Mouse (Mus musculus) myocyte (in vitro differentiated cells): ENCODE measurements around the gene Nkx2-1. TPM values are rescaled to one million over a fixed set of nuclear protein-coding genes. Genes with fewer than 3 reads are reported as not detected.

ENCODE experiments used
- H3K27me3 ChIP-seq: one replicate; pipeline ENCODE4 v1.6.1; 2011; ENCODE audit not compliant: control insufficient read depth, insufficient read depth, insufficient read length
- H3K36me3 ChIP-seq: one replicate; pipeline ENCODE4 v1.6.1; 2011; ENCODE audit not compliant: control insufficient read depth, insufficient read depth
- H3K4me2 ChIP-seq: one replicate; pipeline ENCODE4 v1.6.1; 2011; ENCODE audit warnings: low read depth, control low read depth
- H3K4me3 ChIP-seq: one replicate; pipeline ENCODE4 v1.5.1; 2011; ENCODE audit warnings: mild to moderate bottlenecking, control low read depth, moderate library complexity
- H3K79me2 ChIP-seq: one replicate; pipeline ENCODE4 v1.6.1; 2011; ENCODE audit not compliant: control insufficient read depth, insufficient read depth
- H3ac ChIP-seq: one replicate; pipeline ENCODE4 v1.6.1; 2011; ENCODE audit not compliant: control insufficient read depth, insufficient read length
- CEBPB ChIP-seq: IDR thresholded peaks from 2 replicates; pipeline ENCODE4 v1.6.1; 2011; ENCODE audit warnings: mild to moderate bottlenecking, moderate library complexity; ENCODE audit not compliant: poor library complexity, insufficient read depth, severe bottlenecking
- E2F4 ChIP-seq: IDR thresholded peaks from one replicate; pipeline ENCODE4 v1.6.1; 2011; ENCODE audit warnings: mild to moderate bottlenecking, control low read depth, moderate library complexity; ENCODE audit not compliant: insufficient read depth
- MAX ChIP-seq: IDR thresholded peaks from one replicate; pipeline ENCODE4 v1.6.1; 2011; ENCODE audit warnings: low read depth, mild to moderate bottlenecking, control low read depth
- MYOD1 ChIP-seq, 3 experiments: IDR thresholded peaks; one replicate each; pipeline ENCODE4 v1.6.1; 2011; ENCODE audit warnings: control low read depth in 2 of 3, low read depth in 2 of 3, mild to moderate bottlenecking in 2 of 3, moderate library complexity in 1 of 3; ENCODE audit not compliant: insufficient read length in 2 of 3, control insufficient read depth in 1 of 3
- MYOG ChIP-seq, 3 experiments: IDR thresholded peaks; one replicate each; pipeline ENCODE4 v1.6.1; 2011; ENCODE audit warnings: control low read depth in 2 of 3, low read depth in 2 of 3, mild to moderate bottlenecking in 2 of 3; ENCODE audit not compliant: insufficient read length in 2 of 3, control insufficient read depth in 1 of 3, insufficient read depth in 1 of 3
- POLR2A ChIP-seq: IDR thresholded peaks from one replicate; pipeline ENCODE4 v1.6.1; 2011; ENCODE audit warnings: low read depth, mild to moderate bottlenecking, control low read depth, moderate library complexity; ENCODE audit not compliant: insufficient read length
- POLR2AphosphoS2 ChIP-seq: IDR thresholded peaks from one replicate; pipeline ENCODE4 v1.6.1; 2011; ENCODE audit warnings: low read depth, control low read depth; ENCODE audit not compliant: insufficient read length
- REST ChIP-seq: IDR thresholded peaks from one replicate; pipeline ENCODE4 v1.6.1; 2011; ENCODE audit warnings: mild to moderate bottlenecking, control low read depth, moderate library complexity; ENCODE audit not compliant: insufficient read depth, insufficient read length
- SRF ChIP-seq: IDR thresholded peaks from one replicate; pipeline ENCODE4 v1.6.1; 2011; ENCODE audit warnings: low read depth; ENCODE audit not compliant: control insufficient read depth, insufficient read length
- TCF12 ChIP-seq: IDR thresholded peaks from one replicate; pipeline ENCODE4 v1.6.1; 2011; ENCODE audit warnings: mild to moderate bottlenecking, control low read depth; ENCODE audit not compliant: poor library complexity, insufficient read depth, severe bottlenecking
- TCF3 ChIP-seq: IDR thresholded peaks from one replicate; pipeline ENCODE4 v1.6.1; 2011; ENCODE audit warnings: low read depth, control low read depth; ENCODE audit not compliant: insufficient read length
- USF1 ChIP-seq: IDR thresholded peaks from one replicate; pipeline ENCODE4 v1.6.1; 2011; ENCODE audit warnings: low read depth, mild to moderate bottlenecking, control low read depth, moderate library complexity
- polyA plus RNA-seq: library from polyadenylated mRNA; unstranded; fragments of >200 nt; fragmentation: generic; extraction: Trizol; gene quantifications from one replicate; pipeline ENCODE4 v1.2.1, GENCODE M21; 2012; ENCODE audit warnings: missing spikeins

Nkx2-1 gene
- polyA plus RNA-seq, 1 experiment: not detected

DNA sequence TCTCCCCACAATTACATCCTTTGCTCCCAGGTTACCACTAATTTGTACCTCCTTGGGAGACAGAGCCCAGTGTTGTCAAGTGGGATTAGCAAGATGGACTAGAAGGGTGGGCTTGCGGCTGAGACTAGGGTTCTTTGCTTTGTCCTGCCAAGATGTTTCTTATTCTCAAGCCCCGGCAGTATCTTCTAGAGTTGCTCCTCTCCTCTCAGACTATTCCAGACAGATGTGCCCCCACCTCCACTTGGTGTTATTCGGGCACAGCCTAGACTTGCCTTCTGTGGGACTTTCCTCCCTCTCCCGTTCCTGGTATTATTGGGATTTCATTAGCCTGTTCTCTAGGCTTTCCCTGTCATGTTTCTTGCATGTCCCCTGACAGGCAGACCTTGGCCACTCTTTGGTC lies 14.5 kb downstream of the Nkx2-1 start:
- Histone ChIP-seq H3K79me2 (no peaks in the 10 kb centered on the region), H3K27me3 (peaks cover 22% of the 10 kb centered on the region), H3K4me3 (no peak overlapping the region), H3K36me3 (no peaks in the 10 kb centered on the region), H3K4me2 (no peak overlapping the region), H3ac (no peak overlapping the region)
- TF ChIP-seq MYOD1 (IDR thresholded peaks at IDR 0.05; ENCODE audit: control insufficient read depth in 1 of 3, insufficient read length in 2 of 3, low read depth in 2 of 3) (no peak), REST (no peak), TCF3 (no peak), MAX (no peak), USF1 (no peak), SRF (no peak), E2F4 (no peak), POLR2AphosphoS2 (no peak), MYOG (IDR thresholded peaks at IDR 0.05; ENCODE audit: control insufficient read depth in 1 of 3, insufficient read depth in 1 of 3, insufficient read length in 2 of 3, low read depth in 2 of 3) (no peak), TCF12 (no peak), POLR2A (no peak), CEBPB (no peak)

DNA sequence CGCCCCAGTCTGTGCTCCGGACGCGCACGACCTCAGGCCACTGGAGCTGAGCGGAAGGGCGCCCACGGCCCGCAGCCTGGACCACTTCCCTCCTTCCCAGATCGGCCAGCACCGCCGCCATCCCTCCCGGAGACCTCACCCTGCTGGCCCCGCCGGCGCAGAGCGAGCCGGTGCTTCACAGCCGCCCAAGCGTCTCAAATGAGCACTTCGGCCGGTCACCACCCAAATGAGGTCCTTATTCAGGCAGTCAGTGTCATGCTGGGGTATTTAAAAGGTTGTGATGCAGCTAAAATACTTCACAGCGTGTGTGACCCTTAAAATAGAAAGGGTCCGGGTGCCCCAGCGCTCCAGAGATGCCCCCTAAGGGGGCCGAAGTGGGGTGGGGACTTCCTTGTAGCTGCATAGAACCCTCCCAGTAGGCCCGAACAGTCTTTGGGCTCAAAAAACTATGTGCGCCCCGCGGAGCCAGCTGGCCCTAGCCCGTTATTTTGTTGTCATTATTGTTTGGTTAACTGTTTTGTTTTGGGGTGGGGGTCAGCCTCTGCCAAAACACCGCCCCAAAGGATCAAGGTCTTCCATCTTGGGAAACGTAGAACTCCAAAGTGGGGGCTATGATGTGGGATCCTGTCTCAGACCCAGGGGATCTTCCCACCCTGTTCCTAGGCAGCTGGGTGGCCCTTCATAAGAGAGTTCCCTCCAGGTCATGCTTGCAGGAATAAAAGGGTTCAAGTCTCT lies 15.4 kb downstream of the Nkx2-1 start:
- no peak overlapping the region for H3K4me3 ChIP-seq

DNA sequence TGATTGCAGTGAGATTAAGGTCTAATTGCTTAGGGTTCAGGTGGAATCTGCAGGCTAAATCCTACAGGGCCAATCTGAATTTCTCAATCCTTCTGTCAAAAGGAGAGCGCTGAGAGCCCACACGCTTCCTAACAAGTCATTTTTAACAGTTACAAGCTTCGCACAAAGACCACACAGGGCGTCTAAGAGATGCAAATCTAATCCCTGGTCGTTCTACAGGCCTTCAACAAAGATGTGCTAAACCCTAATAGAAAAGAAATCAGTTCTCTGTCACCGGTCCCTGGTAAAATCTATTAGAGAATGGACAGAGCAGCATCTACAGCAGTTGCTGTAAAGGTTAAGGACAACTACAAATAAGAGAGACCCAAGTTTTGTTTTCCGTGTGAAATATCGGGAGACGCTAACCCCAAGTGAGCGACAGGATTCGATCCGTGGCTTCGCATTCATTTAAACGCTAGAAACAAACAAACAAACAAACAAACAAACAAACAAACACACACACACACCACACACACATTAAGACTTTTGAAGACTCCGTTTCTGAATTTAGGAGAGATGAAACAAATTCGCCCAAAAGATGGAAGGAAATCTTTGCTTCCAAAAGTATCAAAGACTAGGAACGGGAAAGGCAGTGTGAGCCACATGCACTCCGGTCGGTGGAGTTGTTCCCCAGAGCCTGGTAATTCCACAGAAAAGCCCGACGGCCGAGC lies 16.2 kb downstream of the Nkx2-1 start:
- H3K4me2 ChIP-seq: no peak overlapping the region
- no peak overlapping the region for H3K4me3 ChIP-seq
- no peaks in the 10 kb centered on the region for H3K79me2 ChIP-seq
- TF ChIP-seq CEBPB: no peak
- no peak for TF ChIP-seq MYOD1 (IDR thresholded peaks at IDR 0.05; ENCODE audit: control insufficient read depth in 1 of 3, insufficient read length in 2 of 3, low read depth in 2 of 3)
- TF ChIP-seq MYOG (IDR thresholded peaks at IDR 0.05; ENCODE audit: control insufficient read depth in 1 of 3, insufficient read depth in 1 of 3, insufficient read length in 2 of 3, low read depth in 2 of 3): no peak
- no peak for TF ChIP-seq POLR2A
- no peak for TF ChIP-seq TCF12
- TF ChIP-seq REST: no peak
- TF ChIP-seq E2F4: no peak
- no peak for TF ChIP-seq USF1
- no peaks in the 10 kb centered on the region for H3K36me3 ChIP-seq
- peaks cover 18% of the 10 kb centered on the region for H3K27me3 ChIP-seq
- H3ac ChIP-seq: no peak overlapping the region

More for the DNA sequence above, 15.4 kb downstream of the Nkx2-1 start:
- TF ChIP-seq CEBPB (no peak), MAX (no peak), POLR2A (no peak), POLR2AphosphoS2 (no peak), MYOD1 (IDR thresholded peaks at IDR 0.05; ENCODE audit: control insufficient read depth in 1 of 3, insufficient read length in 2 of 3, low read depth in 2 of 3) (no peak), TCF12 (no peak), MYOG (IDR thresholded peaks at IDR 0.05; ENCODE audit: control insufficient read depth in 1 of 3, insufficient read depth in 1 of 3, insufficient read length in 2 of 3, low read depth in 2 of 3) (no peak), E2F4 (no peak), REST (no peak), TCF3 (no peak), SRF (no peak), USF1 (no peak)
- no peaks in the 10 kb centered on the region for H3K79me2 ChIP-seq
- peaks cover 20% of the 10 kb centered on the region for H3K27me3 ChIP-seq
- H3K36me3 ChIP-seq: no peaks in the 10 kb centered on the region
- H3ac ChIP-seq: no peak overlapping the region
- no peak overlapping the region for H3K4me2 ChIP-seq

DNA sequence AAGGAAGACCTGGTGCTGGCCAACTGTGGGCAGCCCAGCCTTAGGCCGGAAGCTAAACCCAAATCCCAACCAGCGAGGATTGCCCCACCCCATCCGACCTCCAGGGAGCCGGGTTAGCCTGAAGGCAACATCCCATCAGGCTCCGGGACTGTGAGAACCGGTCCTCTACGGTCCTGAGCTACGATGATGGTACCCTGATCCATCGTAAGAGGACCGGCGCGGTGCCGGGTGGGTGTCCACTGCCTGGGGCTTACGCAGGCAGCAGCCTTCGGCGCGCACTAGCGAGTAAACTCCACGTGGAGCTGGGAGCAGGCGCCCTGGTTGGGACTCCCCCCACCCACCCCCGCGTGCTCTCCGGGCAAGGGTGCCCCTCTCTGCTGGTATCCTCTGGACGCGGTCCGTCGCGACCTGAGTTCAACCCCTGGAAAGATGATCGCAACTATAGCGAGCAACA lies 16.9 kb downstream of the Nkx2-1 start:
- Histone ChIP-seq H3K36me3 (no peaks in the 10 kb centered on the region), H3ac (no peak overlapping the region), H3K79me2 (no peaks in the 10 kb centered on the region), H3K4me2 (no peak overlapping the region), H3K27me3 (peaks cover 18% of the 10 kb centered on the region), H3K4me3 (no peak overlapping the region)
- TF ChIP-seq REST: no peak
- no peak for TF ChIP-seq POLR2A
- no peak for TF ChIP-seq TCF3
- TF ChIP-seq MAX: no peak
- no peak for TF ChIP-seq USF1
- TF ChIP-seq MYOG (IDR thresholded peaks at IDR 0.05; ENCODE audit: control insufficient read depth in 1 of 3, insufficient read depth in 1 of 3, insufficient read length in 2 of 3, low read depth in 2 of 3): no peak
- TF ChIP-seq SRF: no peak
- TF ChIP-seq POLR2AphosphoS2: no peak
- no peak for TF ChIP-seq CEBPB
- TF ChIP-seq E2F4: no peak
- TF ChIP-seq MYOD1 (IDR thresholded peaks at IDR 0.05; ENCODE audit: control insufficient read depth in 1 of 3, insufficient read length in 2 of 3, low read depth in 2 of 3): no peak
- TF ChIP-seq TCF12: no peak
